In genomic region chr4:141420192-141420829, GRCm38 (mm10) we compare ENCODE assay signal across 12 mouse cellular contexts. TPM values are rescaled to one million over a fixed set of nuclear protein-coding genes. Genes with fewer than 3 reads are reported as not detected.
DNase-seq lines count a peak whose midpoint lies in the region; ATAC-seq and TF ChIP-seq lines count a peak whose summit lies in the region.
"Had no signal": no experiment of that assay in that cellular context is flagged by ENCODE, and none has a peak within 500 bp of the region (broad histone marks: within the 10 kb centered on the region; RNA-seq: fewer than 3 reads in every experiment).

Gene Hspb7, plus strand, starts transcription at chr4:141420779.

- ATAC-seq in lung, embryonic 14.5 days (ENCODE audit: insufficient read depth): no peak
- no peak for ATAC-seq in heart, embryonic 16.5 days (replicated peaks; ENCODE audit: extremely low read depth, insufficient read depth, low FRiP score)
- ATAC-seq in hindbrain, embryonic 16.5 days: no peak
- ATAC-seq: forebrain, embryonic 16.5 days had no signal

- TF ChIP-seq CTCF in lung, embryonic 14.5 days (IDR thresholded peaks at IDR 0.05; ENCODE audit: low read depth): no peak

- DNase-seq in lung, embryonic 14.5 days: peak; percentile 25
- no peak for DNase-seq in lung, postnatal 25 days (ENCODE audit: low spot score)
- DNase-seq in gastrocnemius, postnatal 14 days: no peak
- DNase-seq in adipocyte (ENCODE audit: low spot score): no peak
- DNase-seq in embryo, embryonic 10 days (ENCODE audit: low spot score): no peak

- H3K36me3 ChIP-seq in lung, embryonic 14.5 days (ENCODE audit: insufficient read depth): no peaks in the 10 kb centered on the region
- H3K36me3 ChIP-seq in heart, embryonic 16.5 days (ENCODE audit: control insufficient read depth, insufficient read depth): no peaks in the 10 kb centered on the region
- H3K36me3 ChIP-seq in macrophage (ENCODE audit: inconsistent target): no peaks in the 10 kb centered on the region
- H3K36me3 ChIP-seq in hindbrain, embryonic 16.5 days (ENCODE audit: control insufficient read depth, insufficient read depth, low read length): no peaks in the 10 kb centered on the region
- H3K36me3 ChIP-seq: kidney, embryonic 15.5 days; midbrain, embryonic 10.5 days; neural tube, embryonic 15.5 days had no signal

- 36% methylated on average over 9 of the region's 9 CpGs for WGBS in lung, embryonic 14.5 days
- 28% methylated on average over 9 of the region's 9 CpGs for WGBS in heart, embryonic 16.5 days
- 79% methylated on average over 9 of the region's 9 CpGs for WGBS in macrophage (ENCODE audit: missing documents)
- WGBS in hindbrain, embryonic 16.5 days: 63% methylated on average over 9 of the region's 9 CpGs

- peak within 1 kb of the TSS; percentile 10; the same call in 1 of the 2 replicates for H3K9ac ChIP-seq in lung, embryonic 14.5 days
- peak within 1 kb of the TSS; percentile 98 for H3K9ac ChIP-seq in heart, embryonic 16.5 days (ENCODE audit: low read length)
- H3K9ac ChIP-seq in hindbrain, embryonic 16.5 days (ENCODE audit: low read depth, low read length): no peak within 1 kb of the TSS
- H3K9ac ChIP-seq: neural tube, embryonic 15.5 days had no signal

- H3K4me2 ChIP-seq in lung, embryonic 14.5 days: no peak within 1 kb of the TSS; the same call in 1 of the 2 replicates
- H3K4me2 ChIP-seq in heart, embryonic 16.5 days (ENCODE audit: low read depth, low read length): peak within 1 kb of the TSS; percentile 76
- no peak within 1 kb of the TSS for H3K4me2 ChIP-seq in hindbrain, embryonic 16.5 days (ENCODE audit: low read length)
- H3K4me2 ChIP-seq: kidney, embryonic 15.5 days; neural tube, embryonic 15.5 days had no signal

- H3K4me1 ChIP-seq in lung, embryonic 14.5 days (ENCODE audit: insufficient read depth): 0 out of 2 replicates have a peak, but pooled peaks cover 10% of the 10 kb centered on the region
- peaks cover 24% of the 10 kb centered on the region for H3K4me1 ChIP-seq in heart, embryonic 16.5 days (ENCODE audit: control insufficient read depth, insufficient read depth, low read length)
- H3K4me1 ChIP-seq in hindbrain, embryonic 16.5 days (ENCODE audit: control insufficient read depth, insufficient read depth, low read depth, low read length): peaks cover 3% of the 10 kb centered on the region; the same call in 1 of the 2 replicates

- no peaks in the 10 kb centered on the region for H3K9me3 ChIP-seq in lung, embryonic 14.5 days (ENCODE audit: low read depth, low read length)
- H3K9me3 ChIP-seq in heart, embryonic 16.5 days (replicated peaks; ENCODE audit: control insufficient read depth, low read length): no peaks in the 10 kb centered on the region
- H3K9me3 ChIP-seq in hindbrain, embryonic 16.5 days (ENCODE audit: control insufficient read depth, low read length): no peaks in the 10 kb centered on the region
- H3K9me3 ChIP-seq: kidney, embryonic 15.5 days; midbrain, embryonic 10.5 days; neural tube, embryonic 15.5 days had no signal

- intact Hi-C loops in gastrocnemius, postnatal 14 days (cut with DNase I; ENCODE audit: low total_unique reads): no loop called here

- H3K27me3 ChIP-seq in lung, embryonic 14.5 days (ENCODE audit: insufficient read depth, low read length): no peaks in the 10 kb centered on the region
- no peaks in the 10 kb centered on the region for H3K27me3 ChIP-seq in heart, embryonic 16.5 days (ENCODE audit: control insufficient read depth, insufficient read depth, low read length)
- H3K27me3 ChIP-seq in hindbrain, embryonic 16.5 days (replicated peaks; ENCODE audit: control insufficient read depth, insufficient read depth, low read length): no peaks in the 10 kb centered on the region
- H3K27me3 ChIP-seq: neural tube, embryonic 15.5 days had no signal

- H3K27ac ChIP-seq in lung, embryonic 14.5 days (ENCODE audit: low read depth): peak within 1 kb of the TSS; percentile 33
- H3K27ac ChIP-seq in heart, embryonic 16.5 days (ENCODE audit: low read length): peak within 1 kb of the TSS; percentile 100
- H3K27ac ChIP-seq in macrophage: peak within 1 kb of the TSS; percentile 44
- H3K27ac ChIP-seq in hindbrain, embryonic 16.5 days (ENCODE audit: low read depth, low read length): no peak within 1 kb of the TSS
- H3K27ac ChIP-seq: kidney, embryonic 15.5 days; midbrain, embryonic 10.5 days; neural tube, embryonic 15.5 days had no signal

- H3K79me2 ChIP-seq in macrophage (ENCODE audit: inconsistent target): no peaks in the 10 kb centered on the region

- H3K4me3 ChIP-seq in lung, embryonic 14.5 days (ENCODE audit: low read depth, low read length): peak within 1 kb of the TSS; percentile 0; the same call in 1 of the 2 replicates
- H3K4me3 ChIP-seq in heart, embryonic 16.5 days (ENCODE audit: low read length): peak within 1 kb of the TSS; percentile 83
- H3K4me3 ChIP-seq in macrophage (ENCODE audit: inconsistent target): no peak within 1 kb of the TSS
- H3K4me3 ChIP-seq in hindbrain, embryonic 16.5 days (ENCODE audit: low read length): no peak within 1 kb of the TSS
- H3K4me3 ChIP-seq: kidney, embryonic 15.5 days; midbrain, embryonic 10.5 days; neural tube, embryonic 15.5 days had no signal

RNA-seq across cellular contexts. Expression of gene Hspb7, which starts in this region (rescaled TPM):
- 0.80 and 3.2 TPM in 2 replicates for polyA plus RNA-seq in lung, embryonic 14.5 days (2014; fragmentation: Nextera tagmentation; extraction: Ambion mirVana)
- total RNA-seq in gastrocnemius, postnatal 14 days (2021): 100 to 1,000 TPM; 218 to 313 TPM
- polyA plus RNA-seq in heart, embryonic 16.5 days (2015; fragmentation: Nextera tagmentation; extraction: Ambion mirVana): 224 and 293 TPM in 2 replicates
- total RNA-seq in macrophage (2018; cell fraction: chromatin; rRNA removed): not detected
- not detected for total RNA-seq in macrophage (2018; cell fraction: cytosol; rRNA removed)
- total RNA-seq in macrophage (2018; cell fraction: nucleus; rRNA removed): under 1 TPM in 1 of 26 experiments, not detected in 25; 0.24 TPM
- not detected in 3 replicates for polyA plus RNA-seq in macrophage (2018)
- polyA plus RNA-seq in hindbrain, embryonic 16.5 days (2015; fragmentation: Nextera tagmentation; extraction: Ambion mirVana): 0.09 and 0.66 TPM in 2 replicates
- polyA plus RNA-seq: forebrain, embryonic 16.5 days; midbrain, embryonic 10.5 days had no signal

Comparison
In these comparisons a context has a peak if more than half of its experiments do, and no peak if none do; other contexts are left out.
1. RNA of gene Hspb7 (polyA plus RNA-seq): 224 to 293 TPM in heart, embryonic 16.5 days; 0.80 to 3.2 TPM in lung, embryonic 14.5 days, 0.09 to 0.66 TPM in hindbrain, embryonic 16.5 days and not detected in macrophage; every median in the first group is over 10 times any median in the second.
2. H3K4me3 ChIP-seq: peak in lung, embryonic 14.5 days (single experiment) and heart, embryonic 16.5 days (single experiment); none in macrophage (single experiment) and hindbrain, embryonic 16.5 days (single experiment).